Mouse (Mus musculus): Measurements from ENCODE around the gene Guca2b.

GRCm38 (mm10) chr4:119631115-119631919 lies 27.4 kb downstream of the Guca2b start:
- no peak for TF ChIP-seq USF2 (conservative IDR thresholded peaks at IDR 0.05; ENCODE audit: low read depth, low read length)
- no peak for TF ChIP-seq CHD2 (IDR thresholded peaks at IDR 0.05; ENCODE audit: low read length)
- TF ChIP-seq CTCF (conservative IDR thresholded peaks at IDR 0.05 in 1 of 2, IDR thresholded peaks at IDR 0.05 in 1 of 2; ENCODE audit: low read depth in 2 of 2, low read length in 2 of 2), result peak; percentile 48 to 78
- no peak for TF ChIP-seq POLR2A (IDR thresholded peaks at IDR 0.05; ENCODE audit: low read depth, low read length)
- TF ChIP-seq EP300 (IDR thresholded peaks at IDR 0.05; ENCODE audit: low read length), result no peak
- TF ChIP-seq POLR2AphosphoS2 (IDR thresholded peaks at IDR 0.05; ENCODE audit: low read depth, low read length), result no peak
- peak; percentile 86 for TF ChIP-seq SMC3 (IDR thresholded peaks at IDR 0.05; ENCODE audit: low read depth, low read length)
- no peak for TF ChIP-seq TBP (conservative IDR thresholded peaks at IDR 0.05; ENCODE audit: low read depth, low read length)
- no peak for TF ChIP-seq MAZ (IDR thresholded peaks at IDR 0.05; ENCODE audit: low read depth, low read length)
- TF ChIP-seq MAX (IDR thresholded peaks at IDR 0.05; ENCODE audit: low read length), result no peak
- TF ChIP-seq PAX5 (IDR thresholded peaks at IDR 0.05; ENCODE audit: low read length), result no peak
- no peak for TF ChIP-seq ZKSCAN1 (IDR thresholded peaks at IDR 0.05; ENCODE audit: borderline replicate concordance, low read depth, low read length)
- no peak for TF ChIP-seq RCOR1 (conservative IDR thresholded peaks at IDR 0.05; ENCODE audit: low read depth, low read length)
- no peak for TF ChIP-seq ETS1 (conservative IDR thresholded peaks at IDR 0.05; ENCODE audit: low read depth, low read length)

All from CH12.LX (cell line).